Mouse (Mus musculus) MEL (cell line): ENCODE data around the gene Zfp189. TPM values are rescaled to one million over a fixed set of nuclear protein-coding genes. Genes with fewer than 3 reads are reported as not detected.
"Not testable (repeated sequence)": the region's sequence is repeated elsewhere in the genome, so short reads cannot be mapped to it uniquely, and the experiment has no call there.

Experiments used
- DNase-seq: peaks from one replicate; pipeline ENCODE4 v3.0.0; 2011; ENCODE audit warnings: low read depth, low spot score
- H3K27ac ChIP-seq: 2 replicates; pipeline ENCODE4 v1.5.1; 2012; ENCODE audit warnings: low read depth, mild to moderate bottlenecking, control low read depth, low read length, moderate library complexity; ENCODE audit not compliant: control insufficient read depth
- H3K27me3 ChIP-seq, 2 experiments: fragments of 150-350 bp in 1 of 2; sonication (generic) in 1 of 2; 2 replicates each; pipeline ENCODE4 v1.6.1; 2012; ENCODE audit warnings: low read length in 2 of 2, mild to moderate bottlenecking in 2 of 2, improper control_type of control experiment in 1 of 2, moderate library complexity in 1 of 2; ENCODE audit not compliant: insufficient read depth in 2 of 2, control insufficient read depth in 1 of 2
- H3K36me3 ChIP-seq, 2 experiments: 2 replicates each; pipeline ENCODE4 v1.6.1; 2012 to 2014; ENCODE audit warnings: low read length in 2 of 2, improper control_type of control experiment in 1 of 2, inconsistent platforms in 1 of 2, mild to moderate bottlenecking in 1 of 2; ENCODE audit not compliant: insufficient read depth in 2 of 2, control insufficient read depth in 1 of 2
- H3K4me1 ChIP-seq, 2 experiments: fragments of 150-350 bp in 1 of 2; sonication (generic) in 1 of 2; 2 replicates each; pipeline ENCODE4 v1.6.1; 2012; ENCODE audit warnings: low read length in 2 of 2, improper control_type of control experiment in 1 of 2, mild to moderate bottlenecking in 1 of 2; ENCODE audit not compliant: insufficient read depth in 2 of 2, control insufficient read depth in 1 of 2
- H3K4me3 ChIP-seq, 2 experiments: fragments of 150-350 bp in 1 of 2; sonication (generic) in 1 of 2; 2 replicates each; pipeline ENCODE4 v1.5.1; 2012; ENCODE audit warnings: low read depth in 2 of 2, low read length in 2 of 2, mild to moderate bottlenecking in 2 of 2, moderate library complexity in 2 of 2, control low read depth in 1 of 2, improper control_type of control experiment in 1 of 2; ENCODE audit not compliant: control insufficient read depth in 1 of 2, insufficient read depth in 1 of 2
- H3K79me2 ChIP-seq: 2 replicates; pipeline ENCODE4 v1.6.1; 2012; ENCODE audit warnings: mild to moderate bottlenecking, low read length, moderate library complexity; ENCODE audit not compliant: control insufficient read depth, poor library complexity, insufficient read depth
- H3K9ac ChIP-seq: 2 replicates; pipeline ENCODE4 v1.6.1; 2012; ENCODE audit warnings: low read depth, mild to moderate bottlenecking, control low read depth, low read length, moderate library complexity; ENCODE audit not compliant: control insufficient read depth, poor library complexity, severe bottlenecking
- H3K9me3 ChIP-seq: fragments of 150-350 bp; sonication (generic); replicated peaks from 2 replicates; pipeline ENCODE4 v1.6.1; 2012; ENCODE audit warnings: mild to moderate bottlenecking, low read length, improper control_type of control experiment, moderate library complexity; ENCODE audit not compliant: insufficient read depth
- BHLHE40 ChIP-seq: IDR thresholded peaks from 2 replicates; pipeline ENCODE4 v1.6.1; 2012; ENCODE audit warnings: low read depth, mild to moderate bottlenecking, inconsistent platforms, low read length, improper control_type of control experiment, borderline replicate concordance
- CHD1 ChIP-seq: IDR thresholded peaks from 2 replicates; pipeline ENCODE4 v1.6.1; 2012; ENCODE audit warnings: low read depth, mild to moderate bottlenecking, inconsistent platforms, low read length, improper control_type of control experiment
- CTCF ChIP-seq, 3 experiments: IDR thresholded peaks in 2 of 3; conservative IDR thresholded peaks in 1 of 3; 2 replicates each; pipeline ENCODE4 v1.5.1; 2011 to 2012; ENCODE audit warnings: low read length in 3 of 3, low read depth in 2 of 3, mild to moderate bottlenecking in 2 of 3, improper control_type of control experiment in 1 of 3, inconsistent platforms in 1 of 3, mixed read lengths in 1 of 3, moderate library complexity in 1 of 3; ENCODE audit not compliant: control insufficient read depth in 1 of 3, insufficient read depth in 1 of 3, poor library complexity in 1 of 3, severe bottlenecking in 1 of 3
- E2F4 ChIP-seq: IDR thresholded peaks from 2 replicates; pipeline ENCODE4 v1.6.1; 2011; ENCODE audit warnings: low read depth, low read length, improper control_type of control experiment, borderline replicate concordance
- ETS1 ChIP-seq: IDR thresholded peaks from 2 replicates; pipeline ENCODE4 v1.6.1; 2012; ENCODE audit warnings: low read depth, mild to moderate bottlenecking, inconsistent platforms, low read length, improper control_type of control experiment, moderate library complexity
- GATA1 ChIP-seq: IDR thresholded peaks from 2 replicates; pipeline ENCODE4 v1.6.1; 2011; ENCODE audit warnings: low read depth, low read length, improper control_type of control experiment
- MAFK ChIP-seq: IDR thresholded peaks from 2 replicates; pipeline ENCODE4 v1.6.1; 2011; ENCODE audit warnings: low read depth, mild to moderate bottlenecking, low read length, improper control_type of control experiment, borderline replicate concordance
- MYB ChIP-seq: IDR thresholded peaks from 2 replicates; pipeline ENCODE4 v1.6.1; 2011; ENCODE audit warnings: mild to moderate bottlenecking, low read depth, low read length, improper control_type of control experiment
- MYC ChIP-seq: IDR thresholded peaks from 2 replicates; pipeline ENCODE4 v1.6.1; 2011; ENCODE audit warnings: low read depth, mild to moderate bottlenecking, low read length, improper control_type of control experiment, moderate library complexity
- NELFE ChIP-seq: IDR thresholded peaks from 2 replicates; pipeline ENCODE4 v1.6.1; 2011; ENCODE audit warnings: low read depth, low read length, improper control_type of control experiment
- POLR2A ChIP-seq, 2 experiments: IDR thresholded peaks; 2 replicates each; pipeline ENCODE4 v1.6.1; 2011 to 2012; ENCODE audit warnings: low read length in 2 of 2, mild to moderate bottlenecking in 2 of 2, control low read depth in 1 of 2, improper control_type of control experiment in 1 of 2, low read depth in 1 of 2, moderate library complexity in 1 of 2; ENCODE audit not compliant: control insufficient read depth in 1 of 2, insufficient read depth in 1 of 2, poor library complexity in 1 of 2
- POLR2AphosphoS2 ChIP-seq: IDR thresholded peaks from 2 replicates; pipeline ENCODE4 v1.6.1; 2011; ENCODE audit warnings: low read length, improper control_type of control experiment
- POLR2AphosphoS5 ChIP-seq: IDR thresholded peaks from 2 replicates; pipeline ENCODE4 v1.6.1; 2012; ENCODE audit warnings: low read depth, borderline replicate concordance, mild to moderate bottlenecking, inconsistent platforms, low read length, moderate library complexity, mixed read lengths
- RCOR1 ChIP-seq: IDR thresholded peaks from 2 replicates; pipeline ENCODE4 v1.6.1; 2012; ENCODE audit warnings: low read depth, mild to moderate bottlenecking, inconsistent platforms, low read length, improper control_type of control experiment
- TAL1 ChIP-seq: IDR thresholded peaks from 2 replicates; pipeline ENCODE4 v1.6.1; 2012; ENCODE audit warnings: mild to moderate bottlenecking, inconsistent platforms, low read length, moderate library complexity, mixed read lengths
- TBP ChIP-seq: IDR thresholded peaks from 2 replicates; pipeline ENCODE4 v1.8.0; 2011; ENCODE audit warnings: low read depth, low read length, improper control_type of control experiment
- TCF12 ChIP-seq: IDR thresholded peaks from 2 replicates; pipeline ENCODE4 v1.6.1; 2014; ENCODE audit warnings: low read depth, mild to moderate bottlenecking, inconsistent platforms, low read length, improper control_type of control experiment, moderate library complexity
- UBTF ChIP-seq: IDR thresholded peaks from 2 replicates; pipeline ENCODE4 v1.6.1; 2012; ENCODE audit warnings: low read depth, mild to moderate bottlenecking, inconsistent platforms, low read length, improper control_type of control experiment, moderate library complexity, borderline replicate concordance; ENCODE audit not compliant: insufficient read depth
- ZMIZ1 ChIP-seq: IDR thresholded peaks from 2 replicates; pipeline ENCODE4 v1.6.1; 2012; ENCODE audit warnings: low read depth, mild to moderate bottlenecking, inconsistent platforms, low read length, improper control_type of control experiment, moderate library complexity
- ZNF384 ChIP-seq: IDR thresholded peaks from 2 replicates; pipeline ENCODE4 v1.6.1; 2012; ENCODE audit warnings: low read depth, mild to moderate bottlenecking, inconsistent platforms, low read length, improper control_type of control experiment
- polyA plus RNA-seq, 2 experiments: library from polyadenylated mRNA; stranded (reverse) in 1 of 2; unstranded in 1 of 2; fragments of >175 nt in 1 of 2; fragments of >200 nt in 1 of 2; gene quantifications; 2 replicates each; pipeline versions ENCODE4 v1.2.1 to v1.2.4; 2012; ENCODE audit warnings: low replicate concordance in 2 of 2, low read depth in 1 of 2; ENCODE audit not compliant: insufficient read length in 2 of 2, insufficient read depth in 1 of 2, missing spikeins in 1 of 2
- total RNA-seq: library from RNA; depleted of rRNA; stranded (reverse); fragments of 300-350 nt; gene quantifications from 2 replicates; pipeline ENCODE4 v1.2.3, GENCODE M21; 2012

Zfp189 gene
- total and polyA plus RNA-seq, 3 experiments, result 3.3 to 5.3 TPM; not detected in 1

GRCm38 (mm10) chr4:49509183-49509582 is 11.8 kb upstream of the Zfp189 start:
- H3K79me2 ChIP-seq, result no peaks in the 10 kb centered on the region
- H3K4me1 ChIP-seq, result 0 out of 4 replicates have a peak, but pooled peaks cover 0 to 2% of the 10 kb centered on the region in 2 experiments
- H3K36me3 ChIP-seq, result peaks cover 0 to 2% of the 10 kb centered on the region in 2 experiments; a peak in 2 of 4 replicates
- DNase-seq, result no peak
- H3K27me3 ChIP-seq, result no peaks in the 10 kb centered on the region
- H3K27ac ChIP-seq, result no peak overlapping the region
- H3K9ac ChIP-seq, result no peak overlapping the region
- no peak overlapping the region for H3K4me3 ChIP-seq
- TF ChIP-seq MYB, result no peak
- no peaks in the 10 kb centered on the region for H3K9me3 ChIP-seq

- not testable (repeated sequence) for H3K4me1 ChIP-seq, H3K27ac ChIP-seq, H3K9ac ChIP-seq, DNase-seq, H3K36me3 ChIP-seq, H3K4me3 ChIP-seq, H3K27me3 ChIP-seq, H3K79me2 ChIP-seq, H3K9me3 ChIP-seq
Measured at GRCm38 (mm10) chr4:49510236-49510835, 10.6 kb upstream of the Zfp189 start.

GRCm38 (mm10) chr4:49512636-49513035 is 8.3 kb upstream of the Zfp189 start:
- Histone ChIP-seq H3K79me2 (peaks cover 15% of the 10 kb centered on the region), H3K27ac (no peak overlapping the region), H3K27me3 (no peaks in the 10 kb centered on the region), H3K9ac (no peak overlapping the region), H3K36me3 (peaks cover 2 to 3% of the 10 kb centered on the region in 2 experiments), H3K4me3 (no peak overlapping the region), H3K9me3 (no peaks in the 10 kb centered on the region), H3K4me1 (no peaks in the 10 kb centered on the region)
- TF ChIP-seq CHD1 (no peak), POLR2AphosphoS5 (no peak), POLR2A (IDR thresholded peaks at IDR 0.05; ENCODE audit: control insufficient read depth in 1 of 2, insufficient read depth in 1 of 2, low read depth in 1 of 2, low read length in 2 of 2, poor library complexity in 1 of 2) (no peak), UBTF (no peak), MAFK (no peak), NELFE (no peak), POLR2AphosphoS2 (no peak), TBP (no peak), ZNF384 (no peak), MYC (no peak), GATA1 (no peak), TAL1 (no peak), CTCF (IDR thresholded peaks at IDR 0.05 in 2 of 3, conservative IDR thresholded peaks at IDR 0.05 in 1 of 3; ENCODE audit: control insufficient read depth in 1 of 3, insufficient read depth in 1 of 3, low read depth in 2 of 3, low read length in 3 of 3, poor library complexity in 1 of 3, severe bottlenecking in 1 of 3) (no peak), E2F4 (no peak), BHLHE40 (no peak), ETS1 (no peak), ZMIZ1 (no peak), RCOR1 (no peak), TCF12 (no peak)
- no peak for DNase-seq
